Mouse (Mus musculus): Measurements from ENCODE around the gene Megf11. TPM values are rescaled to one million over a fixed set of nuclear protein-coding genes. Genes with fewer than 3 reads are reported as not detected.

The Megf11 gene
- 0.30 TPM for polyA plus RNA-seq (2017; shearing (Covaris generic))

GRCm38 (mm10) chr9:64385511-64386465 is at the start of gene Megf11:
Gene Megf11, plus strand, starts transcription at chr9:64385626.

GRCm38 (mm10) chr9:64341254-64341566 is 44.2 kb upstream of the Megf11 start, which contains the start of gene Dis3l:
Gene Dis3l, minus strand, starts transcription at chr9:64341288.

GRCm38 (mm10) chr9:64737406-64738201 is 352.2 kb downstream of the Megf11 start, which contains the start of gene Rab11a:
Gene Rab11a, minus strand, starts transcription at chr9:64737758.

Other genes starting within 250 kb of the Megf11 start
- gene Zwilch, start 212.5 kb upstream of the Megf11 start, polyA plus RNA-seq (2017; shearing (Covaris generic)), result 3.1 TPM
- gene Rpl4, start 212.3 kb upstream of the Megf11 start, polyA plus RNA-seq (2017; shearing (Covaris generic)), result 1,720 TPM
- gene Snapc5, start 206.4 kb upstream of the Megf11 start, polyA plus RNA-seq (2017; shearing (Covaris generic)), result 32.1 TPM
- 9.5 TPM for gene Uchl4, start 150.4 kb upstream of the Megf11 start, polyA plus RNA-seq (2017; shearing (Covaris generic))
- gene Map2k1, start 132.0 kb upstream of the Megf11 start, polyA plus RNA-seq (2017; shearing (Covaris generic)), result 77.4 TPM
- 26.2 TPM for gene Tipin, start 104.0 kb upstream of the Megf11 start, polyA plus RNA-seq (2017; shearing (Covaris generic))
- 15.9 TPM for gene Dis3l, start 44.3 kb upstream of the Megf11 start, polyA plus RNA-seq (2017; shearing (Covaris generic))